Mouse (Mus musculus): ENCODE data around the gene Gstm3. TPM values are rescaled to one million over a fixed set of nuclear protein-coding genes. Genes with fewer than 3 reads are reported as not detected.
"Not testable (repeated sequence)": the region's sequence is repeated elsewhere in the genome, so short reads cannot be mapped to it uniquely, and the experiment has no call there.

Gene Gstm3
- polyA plus RNA-seq, 1 experiment from 2014 or later: 1.2 TPM

DNA sequence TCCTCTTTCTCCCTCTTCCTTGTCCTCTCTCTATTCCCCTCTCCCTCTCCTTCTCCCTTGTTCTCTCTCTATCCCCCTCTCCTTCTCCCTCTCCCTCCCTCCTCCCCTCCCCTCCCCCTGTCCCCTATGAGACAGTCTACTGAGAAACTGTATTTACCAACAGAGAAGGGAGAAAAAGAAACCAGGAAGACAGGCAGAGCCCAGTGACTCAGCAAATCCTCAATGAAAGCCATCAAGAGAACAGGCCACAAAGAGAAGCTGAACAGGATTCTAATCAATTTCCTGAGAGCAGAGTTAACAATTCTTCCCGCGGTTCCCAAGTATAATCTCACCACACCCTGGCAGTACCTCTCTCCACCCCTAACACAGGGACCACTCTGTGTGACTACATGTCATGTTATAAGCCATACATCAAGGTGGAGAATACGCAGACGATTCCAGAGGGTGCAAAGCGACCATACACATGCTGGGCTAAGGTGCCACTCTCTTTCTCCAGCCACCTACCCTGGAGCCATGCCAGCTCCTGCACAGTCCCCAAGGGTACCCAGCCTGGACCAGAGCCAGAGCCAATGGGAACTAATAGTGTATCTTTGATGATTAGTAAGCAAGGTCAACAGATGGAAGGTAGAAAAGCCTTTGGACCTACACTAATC lies 4.3 kb downstream of the Gstm3 start:
- no peak for DNase-seq (ENCODE audit: low spot score)
- Histone ChIP-seq H3K36me3 (no peaks in the 10 kb centered on the region), H3K4me1 (peaks cover 16% of the 10 kb centered on the region), H3K9me3 (no peaks in the 10 kb centered on the region), H3K27me3 (ENCODE audit: insufficient read depth, poor library complexity, severe bottlenecking) (no peaks in the 10 kb centered on the region; the same call in 1 of the 2 replicates), H3K4me3 (no peak overlapping the region), H3K27ac (peak overlapping the region; percentile 65)
- 52% methylated on average over 5 of the region's 5 CpGs for WGBS

DNA sequence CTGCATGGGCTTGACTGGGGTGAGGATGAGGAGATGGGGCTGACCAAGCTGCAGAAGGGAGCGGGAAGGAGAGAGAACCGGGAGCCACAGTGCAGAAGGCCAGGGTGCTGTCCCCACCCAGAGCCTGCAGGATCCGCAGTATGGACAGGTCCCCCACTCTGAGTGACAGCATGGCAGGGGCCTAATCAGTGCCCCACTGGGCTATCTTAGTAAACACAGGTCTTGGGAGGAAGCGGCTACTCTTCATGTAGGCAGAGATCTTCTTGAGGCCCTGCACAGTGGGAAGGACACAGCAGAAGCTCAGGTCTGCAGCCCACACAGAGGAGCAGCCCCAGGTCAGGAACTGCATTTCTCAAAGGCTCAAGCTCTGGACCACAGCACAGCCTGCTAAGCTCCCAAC lies 5.1 kb downstream of the Gstm3 start:
- WGBS: 56% methylated on average over 4 of the region's 4 CpGs
- no peak overlapping the region for H3K4me3 ChIP-seq
- peak overlapping the region; percentile 65; the same call in 1 of the 2 replicates for H3K27ac ChIP-seq
- H3K4me1 ChIP-seq: peaks cover 16% of the 10 kb centered on the region
- H3K27me3 ChIP-seq (ENCODE audit: insufficient read depth, poor library complexity, severe bottlenecking): no peaks in the 10 kb centered on the region
- H3K9me3 ChIP-seq: no peaks in the 10 kb centered on the region
- no peak for DNase-seq (ENCODE audit: low spot score)
- H3K36me3 ChIP-seq: no peaks in the 10 kb centered on the region

DNA sequence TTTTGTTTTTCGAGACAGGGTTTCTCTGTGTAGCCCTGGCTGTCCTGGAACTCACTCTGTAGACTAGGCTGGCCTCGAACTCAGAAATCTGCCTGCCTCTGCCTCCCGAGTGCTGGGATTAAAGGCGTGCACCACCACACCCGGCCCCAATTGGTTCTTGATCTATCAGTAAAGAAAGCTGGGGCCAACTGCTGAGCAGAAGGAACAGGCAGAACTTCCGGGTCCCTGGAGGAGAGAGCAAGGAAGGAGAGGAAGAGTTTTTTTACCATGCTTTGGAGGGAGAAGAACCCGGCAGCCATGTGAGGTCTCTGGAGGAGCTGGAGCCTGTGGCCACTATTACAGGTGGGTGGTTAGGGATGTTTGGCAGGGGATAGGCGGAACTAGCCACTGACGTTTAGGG lies 13.8 kb downstream of the Gstm3 start:
- H3K4me1 ChIP-seq: not testable (repeated sequence)
- WGBS: 83% methylated on average over 9 of the region's 9 CpGs

DNA sequence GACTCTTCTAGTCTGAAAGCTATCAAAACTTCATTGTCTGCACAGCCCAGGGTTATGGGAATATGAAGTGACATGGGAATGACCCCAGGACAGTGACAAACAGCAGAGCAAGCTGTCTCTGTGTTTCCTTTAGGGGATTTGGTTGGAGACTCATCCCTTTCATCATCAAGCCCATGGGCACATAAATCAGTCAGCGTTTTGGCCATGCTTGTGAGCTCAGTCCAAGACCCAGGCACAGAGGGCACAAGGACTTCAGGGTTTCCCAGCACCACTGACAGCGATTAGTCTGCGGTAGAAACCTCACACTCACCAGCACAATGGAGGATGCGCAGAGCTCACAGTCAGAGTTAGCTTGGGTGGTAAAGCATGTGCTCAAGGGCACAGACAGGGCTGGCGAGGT lies 15.2 kb downstream of the Gstm3 start:
- Histone ChIP-seq H3K27me3 (ENCODE audit: insufficient read depth, poor library complexity, severe bottlenecking) (no peaks in the 10 kb centered on the region; the same call in 1 of the 2 replicates), H3K4me3 (no peak overlapping the region), H3K4me1 (peaks cover 4% of the 10 kb centered on the region; the same call in 1 of the 2 replicates), H3K27ac (no peak overlapping the region), H3K36me3 (no peaks in the 10 kb centered on the region), H3K9me3 (no peaks in the 10 kb centered on the region)
- no peak for DNase-seq (ENCODE audit: low spot score)
- 74% methylated on average over 5 of the region's 5 CpGs for WGBS

More for the DNA sequence above, 13.8 kb downstream of the Gstm3 start:
- H3K9me3 ChIP-seq; H3K36me3 ChIP-seq; H3K4me3 ChIP-seq; DNase-seq (ENCODE audit: low spot score); H3K27ac ChIP-seq; H3K27me3 ChIP-seq (ENCODE audit: insufficient read depth, poor library complexity, severe bottlenecking): not testable (repeated sequence)

DNA sequence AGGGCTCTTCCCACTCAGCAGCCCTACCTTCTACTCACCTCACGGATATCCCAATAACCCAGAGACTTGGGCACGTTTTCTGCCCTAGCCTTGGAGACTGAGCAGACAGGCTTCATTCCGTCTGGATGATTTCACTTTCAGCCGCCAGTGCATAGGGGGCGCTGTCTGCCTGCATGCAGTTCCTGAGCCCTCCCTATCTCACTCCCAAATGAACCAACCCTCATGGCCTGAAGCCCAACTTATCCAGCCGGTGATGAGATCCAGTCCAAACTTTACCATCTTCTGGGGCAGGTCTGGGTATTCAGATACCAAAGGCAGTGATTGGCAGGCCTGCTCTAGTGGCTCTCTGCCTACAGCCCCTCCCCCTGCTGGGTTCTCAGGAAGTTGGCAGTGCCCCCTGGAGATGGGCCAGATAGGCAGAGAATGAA lies 15.7 kb downstream of the Gstm3 start:
- H3K27ac ChIP-seq: no peak overlapping the region
- no peaks in the 10 kb centered on the region; the same call in 1 of the 2 replicates for H3K27me3 ChIP-seq (ENCODE audit: insufficient read depth, poor library complexity, severe bottlenecking)
- peaks cover 4% of the 10 kb centered on the region; the same call in 1 of the 2 replicates for H3K4me1 ChIP-seq
- no peak overlapping the region for H3K4me3 ChIP-seq
- 16% methylated on average over 6 of the region's 6 CpGs for WGBS
- no peak for DNase-seq (ENCODE audit: low spot score)
- no peaks in the 10 kb centered on the region for H3K9me3 ChIP-seq
- H3K36me3 ChIP-seq: no peaks in the 10 kb centered on the region

DNA sequence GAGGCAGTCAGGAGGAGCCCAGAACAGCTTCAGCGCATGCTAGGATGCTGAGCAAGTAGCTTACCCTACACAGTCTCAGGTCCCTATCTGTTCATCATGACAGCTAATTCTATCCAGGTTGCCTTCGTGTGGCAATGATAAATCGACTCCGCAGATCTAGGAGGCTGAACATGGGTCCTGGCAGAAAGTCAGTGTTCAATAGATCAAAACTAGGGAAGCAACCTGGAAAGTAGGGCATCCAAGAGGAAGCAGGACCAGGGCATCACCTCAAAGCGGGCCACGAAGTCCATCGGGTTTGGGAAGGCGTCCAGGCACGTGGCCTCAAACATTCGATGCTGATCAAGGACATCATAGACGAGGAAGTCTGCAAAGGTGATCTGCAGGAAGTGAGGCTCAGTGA lies 18.6 kb downstream of the Gstm3 start:
- no peak for DNase-seq (ENCODE audit: low spot score)
- no peaks in the 10 kb centered on the region; the same call in 1 of the 2 replicates for H3K27me3 ChIP-seq (ENCODE audit: insufficient read depth, poor library complexity, severe bottlenecking)
- no peaks in the 10 kb centered on the region for H3K9me3 ChIP-seq
- no peaks in the 10 kb centered on the region for H3K36me3 ChIP-seq
- peaks cover 4% of the 10 kb centered on the region; the same call in 1 of the 2 replicates for H3K4me1 ChIP-seq
- no peak overlapping the region for H3K27ac ChIP-seq
- no peak overlapping the region for H3K4me3 ChIP-seq
- WGBS: 80% methylated on average over 11 of the region's 11 CpGs

DNA sequence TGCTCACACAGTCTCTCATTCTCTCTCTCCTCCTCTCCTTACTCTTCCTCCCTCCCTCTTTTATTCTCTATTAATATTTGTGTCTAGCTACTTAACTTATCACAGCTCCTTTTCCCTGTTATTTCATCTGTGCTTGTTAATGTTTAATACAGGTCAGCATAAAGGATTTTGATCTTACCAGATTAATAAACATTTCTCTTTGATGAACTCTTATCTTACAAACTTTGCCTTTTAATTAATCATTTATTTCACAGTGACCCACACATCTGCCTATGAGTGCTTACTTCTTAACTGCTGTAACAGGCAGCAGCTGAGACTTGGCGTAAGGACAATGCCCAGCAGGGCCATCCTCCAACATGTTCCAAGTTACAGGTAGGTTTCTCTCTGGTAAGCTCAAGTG lies 19.6 kb downstream of the Gstm3 start:
- H3K9me3 ChIP-seq; H3K4me1 ChIP-seq; H3K36me3 ChIP-seq; H3K27ac ChIP-seq; H3K27me3 ChIP-seq (ENCODE audit: insufficient read depth, poor library complexity, severe bottlenecking); H3K4me3 ChIP-seq; DNase-seq (ENCODE audit: low spot score): not testable (repeated sequence)
- 95% methylated on average over 1 of the region's 1 CpGs for WGBS

DNA sequence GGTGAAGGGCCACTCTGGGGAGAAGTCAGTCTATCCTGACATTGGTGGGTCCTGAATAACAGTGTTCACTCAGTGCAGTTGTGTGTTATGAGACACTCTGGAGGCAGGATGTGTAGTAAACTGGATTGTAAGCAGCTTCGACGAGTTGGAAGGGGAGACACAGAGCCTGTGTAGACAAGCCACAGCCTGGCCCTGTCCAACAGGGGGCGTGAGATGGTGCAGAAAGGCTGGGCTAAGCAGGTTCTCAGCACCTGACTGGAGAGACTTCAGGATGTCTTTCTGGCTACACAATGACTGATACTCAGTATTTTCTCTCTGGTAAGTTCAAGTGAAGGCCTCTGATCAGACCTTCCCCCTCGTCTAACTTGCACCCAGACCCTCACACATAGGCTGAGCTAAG lies 23.4 kb downstream of the Gstm3 start:
- Histone ChIP-seq H3K36me3 (no peaks in the 10 kb centered on the region), H3K9me3 (no peaks in the 10 kb centered on the region), H3K4me1 (peaks cover 23% of the 10 kb centered on the region), H3K27ac (no peak overlapping the region), H3K27me3 (ENCODE audit: insufficient read depth, poor library complexity, severe bottlenecking) (peaks cover 5% of the 10 kb centered on the region; the same call in 1 of the 2 replicates), H3K4me3 (no peak overlapping the region)
- WGBS: 54% methylated on average over 4 of the region's 4 CpGs
- DNase-seq (ENCODE audit: low spot score): no peak

DNA sequence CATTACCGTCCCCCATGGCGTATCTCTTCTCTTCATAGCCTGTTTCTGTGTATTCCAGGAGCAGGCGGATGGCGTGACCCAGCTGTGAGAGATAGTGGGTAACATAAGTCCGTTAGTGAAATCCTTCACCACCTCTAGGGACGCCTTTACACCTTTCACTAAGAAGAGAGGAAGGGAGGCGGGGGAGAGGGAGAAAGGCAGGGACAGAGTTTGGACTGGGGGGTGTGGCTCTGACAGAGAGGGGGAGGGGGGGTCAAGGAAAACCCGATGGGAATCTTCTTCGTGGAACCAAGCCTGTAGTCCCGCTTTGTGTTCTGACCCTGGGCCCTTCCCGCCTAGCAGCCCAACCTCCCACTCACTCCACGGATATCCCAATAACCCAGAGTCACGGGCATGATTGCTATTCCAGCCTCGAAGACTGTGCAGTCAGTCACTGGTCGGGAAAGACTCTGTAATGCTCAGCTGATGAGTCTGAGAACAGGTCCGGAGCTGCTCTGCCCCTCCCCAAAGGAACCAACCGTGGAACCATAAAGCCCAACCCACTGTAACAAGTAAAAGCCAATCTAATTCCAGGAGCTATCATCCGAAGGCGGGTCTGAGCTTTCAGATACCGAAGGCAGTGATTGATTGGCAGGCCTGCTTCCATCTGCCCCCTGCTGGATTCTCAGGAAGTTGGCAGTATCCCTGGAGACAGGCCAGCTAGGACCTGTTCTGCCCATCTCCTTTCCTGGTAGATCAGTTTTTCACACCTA lies 25.7 kb downstream of the Gstm3 start, which contains the start of gene Gstm6:
TSS of gene Gstm6 (minus strand) at position 511 of the 752 bp plus-strand sequence.
- Histone ChIP-seq H3K27ac (peak within 1 kb of the TSS; percentile 67), H3K4me1 (peaks cover 38% of the 10 kb centered on the region), H3K27me3 (ENCODE audit: insufficient read depth, poor library complexity, severe bottlenecking) (0 out of 2 replicates have a peak, but pooled peaks cover 5% of the 10 kb centered on the region), H3K9me3 (no peaks in the 10 kb centered on the region), H3K4me3 (peak within 1 kb of the TSS; percentile 54), H3K36me3 (no peaks in the 10 kb centered on the region)
- WGBS: 7% methylated on average over 20 of the region's 20 CpGs
- DNase-seq (ENCODE audit: low spot score): peak; percentile 86

DNA sequence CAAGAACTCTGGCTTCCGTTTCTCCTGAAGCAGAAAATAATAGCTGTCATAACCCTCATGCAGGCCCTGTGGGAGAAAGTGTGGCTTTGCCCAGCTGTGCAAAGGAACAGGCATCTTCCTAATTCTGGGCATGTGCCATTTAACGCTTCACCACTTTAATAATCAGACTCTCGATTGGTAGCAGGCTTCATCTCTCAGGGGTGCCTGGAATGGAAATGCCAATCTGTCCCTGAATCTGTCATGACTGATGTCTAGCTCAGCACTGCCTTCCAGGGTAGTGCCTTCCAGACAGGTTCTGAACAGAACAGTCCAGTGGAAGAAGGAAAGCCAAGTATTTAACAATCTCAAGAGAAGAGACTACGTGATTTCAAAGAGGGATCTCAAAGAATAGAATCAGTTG lies 27.8 kb downstream of the Gstm3 start:
- no peak overlapping the region for H3K27ac ChIP-seq
- no peaks in the 10 kb centered on the region for H3K36me3 ChIP-seq
- DNase-seq (ENCODE audit: low spot score): no peak
- 75% methylated on average over 4 of the region's 4 CpGs for WGBS
- H3K9me3 ChIP-seq: no peaks in the 10 kb centered on the region
- no peak overlapping the region for H3K4me3 ChIP-seq
- H3K27me3 ChIP-seq (ENCODE audit: insufficient read depth, poor library complexity, severe bottlenecking): peaks cover 16% of the 10 kb centered on the region; the same call in 1 of the 2 replicates
- H3K4me1 ChIP-seq: peaks cover 39% of the 10 kb centered on the region

DNA sequence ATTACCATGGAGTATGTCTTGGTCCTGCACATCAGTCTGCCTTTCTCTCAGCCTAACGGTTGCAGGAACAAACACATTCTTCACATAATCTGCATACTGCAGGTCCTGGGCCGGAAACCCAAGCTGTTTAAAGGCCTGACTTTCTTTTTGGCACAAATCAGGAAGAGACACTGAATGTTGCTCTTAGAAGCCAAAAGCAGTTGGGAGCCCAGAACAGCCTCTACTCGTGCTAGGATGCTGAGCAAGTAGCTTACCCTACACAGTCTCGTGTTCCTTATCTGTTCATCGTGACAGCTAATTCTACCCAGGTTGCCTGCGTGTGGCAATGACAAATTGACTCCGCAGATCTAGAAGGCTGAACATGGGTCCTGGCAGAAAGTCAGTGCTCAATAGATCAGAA lies 28.6 kb downstream of the Gstm3 start:
- Histone ChIP-seq H3K27me3 (ENCODE audit: insufficient read depth, poor library complexity, severe bottlenecking) (peaks cover 21% of the 10 kb centered on the region; the same call in 1 of the 2 replicates), H3K9me3 (no peaks in the 10 kb centered on the region), H3K27ac (no peak overlapping the region), H3K36me3 (no peaks in the 10 kb centered on the region), H3K4me1 (peaks cover 47% of the 10 kb centered on the region), H3K4me3 (no peak overlapping the region)
- 53% methylated on average over 7 of the region's 7 CpGs for WGBS
- DNase-seq (ENCODE audit: low spot score): no peak

DNA sequence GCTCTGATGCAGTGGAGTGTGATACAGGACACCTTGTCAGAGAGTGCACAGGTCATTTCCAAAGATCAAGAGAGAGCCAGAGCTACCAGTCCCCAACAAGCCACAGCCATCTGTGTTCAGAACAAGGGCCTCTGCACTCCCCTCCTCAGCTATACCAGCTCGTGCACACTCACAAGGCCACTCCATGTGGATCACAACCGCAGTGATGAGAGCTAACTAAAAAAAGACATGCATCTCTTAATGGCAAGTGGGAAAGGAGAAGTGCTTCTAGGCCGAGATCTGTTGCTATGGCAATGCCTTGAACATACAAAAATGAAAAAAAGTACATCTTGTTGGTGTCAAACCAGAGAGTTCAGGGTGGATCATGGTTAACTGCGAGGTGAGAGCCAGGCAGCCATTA lies 29.3 kb downstream of the Gstm3 start:
- peaks cover 21% of the 10 kb centered on the region; the same call in 1 of the 2 replicates for H3K27me3 ChIP-seq (ENCODE audit: insufficient read depth, poor library complexity, severe bottlenecking)
- DNase-seq (ENCODE audit: low spot score): no peak
- no peak overlapping the region for H3K27ac ChIP-seq
- no peak overlapping the region for H3K4me3 ChIP-seq
- H3K4me1 ChIP-seq: peaks cover 47% of the 10 kb centered on the region
- H3K36me3 ChIP-seq: no peaks in the 10 kb centered on the region
- H3K9me3 ChIP-seq: no peaks in the 10 kb centered on the region
- WGBS: 73% methylated on average over 4 of the region's 4 CpGs

DNA sequence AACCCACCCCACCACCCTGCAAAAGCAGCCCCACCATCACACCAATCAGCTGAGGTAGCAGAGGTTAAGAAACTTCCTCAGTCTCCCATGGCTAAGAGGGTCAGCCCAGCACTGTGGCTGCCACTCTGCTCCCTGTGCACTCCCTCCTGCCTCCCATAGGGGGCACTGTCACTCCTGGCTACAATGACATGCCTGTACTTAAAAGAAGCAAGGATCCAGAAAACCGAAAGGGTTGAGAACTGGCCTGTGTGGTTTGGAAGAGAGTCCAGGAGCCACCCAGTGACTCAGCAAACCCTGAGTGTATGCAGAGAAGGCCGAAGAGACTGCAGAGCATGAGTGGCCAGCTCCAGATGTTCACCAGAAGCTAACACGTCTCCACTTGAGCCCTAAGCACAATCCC lies 29.7 kb downstream of the Gstm3 start:
- H3K36me3 ChIP-seq: no peaks in the 10 kb centered on the region
- no peak overlapping the region for H3K4me3 ChIP-seq
- no peaks in the 10 kb centered on the region for H3K9me3 ChIP-seq
- H3K27ac ChIP-seq: no peak overlapping the region
- WGBS: 48% methylated on average over 3 of the region's 3 CpGs
- peaks cover 21% of the 10 kb centered on the region; the same call in 1 of the 2 replicates for H3K27me3 ChIP-seq (ENCODE audit: insufficient read depth, poor library complexity, severe bottlenecking)
- H3K4me1 ChIP-seq: peaks cover 47% of the 10 kb centered on the region
- DNase-seq (ENCODE audit: low spot score): peak; percentile 79

Measured in heart, embryonic 10.5 days (tissue).